Comparison of ENCODE assay signal across 19 mouse cellular contexts in the genomic region with DNA sequence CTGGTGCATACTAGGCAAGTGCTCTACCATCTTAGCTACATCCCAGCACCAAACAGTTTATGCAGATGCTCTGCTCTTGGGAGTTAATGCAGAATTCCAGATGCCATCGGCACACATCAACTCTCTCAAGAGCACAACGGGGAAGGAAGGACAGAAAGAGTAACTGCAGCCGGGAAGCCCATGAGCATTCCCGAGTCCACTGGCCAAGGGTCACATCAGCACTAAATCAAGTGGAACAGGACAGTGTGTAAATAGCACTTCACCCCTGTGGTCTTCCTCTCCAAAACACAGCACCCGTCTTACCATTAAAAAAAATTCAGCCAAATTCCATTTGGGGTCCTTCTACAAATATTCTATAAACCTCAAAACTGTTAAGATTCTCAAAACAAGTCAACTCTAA. TPM values are rescaled to one million over a fixed set of nuclear protein-coding genes. Genes with fewer than 3 reads are reported as not detected.
DNase-seq lines count a peak whose midpoint lies in the region; ATAC-seq and TF ChIP-seq lines count a peak whose summit lies in the region.
"Had no signal": no experiment of that assay in that cellular context is flagged by ENCODE, and none has a peak within 500 bp of the region (broad histone marks: within the 10 kb centered on the region; RNA-seq: fewer than 3 reads in every experiment).

No protein-coding gene starts in this region.

- DNase-seq in embryo, embryonic 10.5 days (ENCODE audit: low spot score), result peak; percentile 42
- DNase-seq in embryo, embryonic 11 days, result no peak
- DNase-seq in kidney, postnatal 25 days, result peak; percentile 33 to 56
- no peak for DNase-seq in liver, postnatal 0 days
- no peak for DNase-seq in liver
- DNase-seq in yolk sac, embryonic 10.5 days (ENCODE audit: low spot score), result peak; percentile 32
- DNase-seq: adrenal gland, postnatal 14 days; cerebellum, adult 11-12 months; cerebellum, adult 9-10 months; cerebellum, postnatal 25 days; heart, adult 18-20 months; heart, postnatal 10 days; heart, postnatal 4 days had no signal

- peaks cover 19% of the 10 kb centered on the region for H3K4me1 ChIP-seq in kidney, embryonic 15.5 days
- H3K4me1 ChIP-seq in liver, postnatal 0 days (ENCODE audit: insufficient read depth), result peaks cover 6% of the 10 kb centered on the region
- H3K4me1 ChIP-seq: forebrain, embryonic 15.5 days; hindbrain, embryonic 12.5 days had no signal

- 22% methylated on average over 5 of the region's 5 CpGs for WGBS in kidney, embryonic 15.5 days
- 51% methylated on average over 5 of the region's 5 CpGs for WGBS in liver, postnatal 0 days (ENCODE audit: insufficient replicate concordance)

- no peak for ATAC-seq in kidney, embryonic 15.5 days (replicated peaks; ENCODE audit: low FRiP score)
- no peak for ATAC-seq in liver, postnatal 0 days
- ATAC-seq: forebrain, embryonic 15.5 days had no signal

- H3K4me3 ChIP-seq in kidney, embryonic 15.5 days (replicated peaks), result no peak overlapping the region
- no peak overlapping the region for H3K4me3 ChIP-seq in liver, postnatal 0 days (ENCODE audit: low read depth, low read length)
- H3K4me3 ChIP-seq: embryonic facial prominence, embryonic 12.5 days; forebrain, embryonic 15.5 days; heart, embryonic 10.5 days; hindbrain, embryonic 12.5 days had no signal

- H3K4me2 ChIP-seq in kidney, embryonic 15.5 days, result no peak overlapping the region
- H3K4me2 ChIP-seq in liver, postnatal 0 days (ENCODE audit: low read depth, low read length), result no peak overlapping the region
- H3K4me2 ChIP-seq: embryonic facial prominence, embryonic 12.5 days; forebrain, embryonic 15.5 days; hindbrain, embryonic 12.5 days had no signal

- no peaks in the 10 kb centered on the region for H3K36me3 ChIP-seq in kidney, embryonic 15.5 days
- no peaks in the 10 kb centered on the region for H3K36me3 ChIP-seq in liver, postnatal 0 days (replicated peaks; ENCODE audit: insufficient read depth, low read length)
- H3K36me3 ChIP-seq: embryonic facial prominence, embryonic 12.5 days; forebrain, embryonic 15.5 days; heart, embryonic 10.5 days; hindbrain, embryonic 12.5 days had no signal

- TF ChIP-seq EP300 in liver, postnatal 0 days (IDR thresholded peaks at IDR 0.05; ENCODE audit: low read depth), result no peak

- no peaks in the 10 kb centered on the region for H3K27me3 ChIP-seq in kidney, embryonic 15.5 days
- no peaks in the 10 kb centered on the region for H3K27me3 ChIP-seq in liver, postnatal 0 days (ENCODE audit: insufficient read depth, low read length)
- H3K27me3 ChIP-seq: embryonic facial prominence, embryonic 12.5 days; forebrain, embryonic 15.5 days; hindbrain, embryonic 12.5 days had no signal

- H3K27ac ChIP-seq in kidney, embryonic 15.5 days, result no peak overlapping the region
- 0 out of 2 replicates have a peak overlapping the region, but pooled peaks have one; percentile 35 for H3K27ac ChIP-seq in liver, postnatal 0 days (ENCODE audit: low read depth)
- H3K27ac ChIP-seq: embryonic facial prominence, embryonic 12.5 days; forebrain, embryonic 15.5 days; hindbrain, embryonic 12.5 days had no signal

- H3K9ac ChIP-seq in kidney, embryonic 15.5 days, result no peak overlapping the region
- H3K9ac ChIP-seq in liver, postnatal 0 days (replicated peaks), result 0 out of 2 replicates have a peak overlapping the region, but pooled peaks have one; percentile 16
- H3K9ac ChIP-seq: embryonic facial prominence, embryonic 12.5 days; forebrain, embryonic 15.5 days; hindbrain, embryonic 12.5 days had no signal

- no peaks in the 10 kb centered on the region for H3K9me3 ChIP-seq in kidney, embryonic 15.5 days (replicated peaks)
- no peaks in the 10 kb centered on the region for H3K9me3 ChIP-seq in liver, postnatal 0 days (ENCODE audit: low read length)
- H3K9me3 ChIP-seq: embryonic facial prominence, embryonic 12.5 days; forebrain, embryonic 15.5 days; heart, embryonic 10.5 days; hindbrain, embryonic 12.5 days had no signal

- TF ChIP-seq CTCF in liver, postnatal 0 days (IDR thresholded peaks at IDR 0.05; ENCODE audit: low read depth), result no peak

RNA-seq across cellular contexts. Expression of gene 4921507P07Rik, which starts 10.1 kb away (rescaled TPM):
- 0.98 and 1.1 TPM in 2 replicates for polyA plus RNA-seq in kidney, embryonic 15.5 days (2015; fragmentation: Nextera tagmentation; extraction: Ambion mirVana)
- 0.43 TPM in 2 replicates for polyA plus RNA-seq in liver, postnatal 0 days (2015; fragmentation: Nextera tagmentation; extraction: Ambion mirVana)
- polyA plus RNA-seq: C2C12 had no signal

RNA-seq across cellular contexts. Expression of gene Cycs, which starts 20.0 kb away (rescaled TPM):
- polyA plus RNA-seq in kidney, embryonic 15.5 days (2015; fragmentation: Nextera tagmentation; extraction: Ambion mirVana), result 79.5 and 88.2 TPM in 2 replicates
- 71.6 and 73.2 TPM in 2 replicates for polyA plus RNA-seq in liver, postnatal 0 days (2015; fragmentation: Nextera tagmentation; extraction: Ambion mirVana)

Comparison
In these comparisons a context has a peak if more than half of its experiments do, and no peak if none do; other contexts are left out.
1. DNase-seq: peak in embryo, embryonic 10.5 days (single experiment), kidney, postnatal 25 days (2 of 2) and yolk sac, embryonic 10.5 days (single experiment); none in embryo, embryonic 11 days (single experiment), liver, postnatal 0 days (single experiment) and liver (single experiment).